Mouse (Mus musculus) cerebellum, adult 9-11 months (tissue): ENCODE results near the gene Hsd11b2.
A peak's percentile ranks its signal among the peaks of the same experiment; 100 is the strongest.

ENCODE experiments used
- DNase-seq: peaks from one replicate; pipeline ENCODE4 v3.0.0; 2022

The Hsd11b2 gene

DNA sequence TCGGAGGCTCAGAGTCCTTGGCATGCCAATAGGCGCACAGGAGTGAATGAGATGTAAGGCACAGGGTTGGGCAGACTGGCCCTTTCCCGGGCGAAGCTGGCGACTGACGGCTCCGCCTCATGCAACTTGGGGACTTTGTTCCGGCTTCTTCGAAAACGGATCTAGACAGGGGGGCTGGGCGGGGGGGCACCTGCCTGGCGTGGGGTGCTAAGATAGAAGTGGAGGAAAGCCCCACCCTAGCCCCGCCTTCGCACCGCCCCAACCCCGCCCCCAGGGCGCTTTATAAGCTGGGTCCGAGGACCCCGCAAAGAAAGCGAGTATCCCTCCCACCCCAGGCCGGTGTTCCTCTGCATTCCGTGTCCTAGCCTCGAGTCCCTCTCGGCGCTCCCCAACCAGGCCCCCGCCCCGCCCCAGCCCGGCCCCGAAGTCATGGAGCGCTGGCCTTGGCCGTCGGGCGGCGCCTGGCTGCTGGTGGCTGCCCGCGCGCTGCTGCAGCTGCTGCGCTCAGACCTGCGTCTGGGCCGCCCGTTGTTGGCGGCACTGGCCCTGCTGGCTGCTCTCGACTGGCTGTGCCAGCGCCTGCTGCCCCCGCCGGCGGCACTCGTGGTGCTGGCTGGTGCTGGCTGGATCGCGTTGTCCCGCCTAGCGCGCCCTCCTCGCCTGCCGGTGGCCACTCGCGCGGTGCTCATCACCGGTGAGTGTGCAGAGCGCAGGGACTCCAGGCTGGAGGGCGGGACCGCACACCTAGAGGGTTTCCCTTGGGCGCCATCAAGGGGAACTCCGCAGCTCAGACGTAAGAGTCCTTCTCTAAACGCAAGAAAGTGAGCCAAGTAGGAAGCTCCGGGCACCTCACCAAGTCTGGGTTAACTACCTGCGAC is at the start of gene Hsd11b2:
Hsd11b2 (plus strand) TSS at position 320 of the 878 bp plus-strand sequence.
- DNase-seq: peak; percentile 36

- DNase-seq: peak; percentile 87
Measured at GRCm38 (mm10) chr8:105469041-105469695, 49.4 kb upstream of the Hsd11b2 start.

- peak; percentile 58 for DNase-seq
Measured at GRCm38 (mm10) chr8:105469816-105470215, 48.7 kb upstream of the Hsd11b2 start.

DNA sequence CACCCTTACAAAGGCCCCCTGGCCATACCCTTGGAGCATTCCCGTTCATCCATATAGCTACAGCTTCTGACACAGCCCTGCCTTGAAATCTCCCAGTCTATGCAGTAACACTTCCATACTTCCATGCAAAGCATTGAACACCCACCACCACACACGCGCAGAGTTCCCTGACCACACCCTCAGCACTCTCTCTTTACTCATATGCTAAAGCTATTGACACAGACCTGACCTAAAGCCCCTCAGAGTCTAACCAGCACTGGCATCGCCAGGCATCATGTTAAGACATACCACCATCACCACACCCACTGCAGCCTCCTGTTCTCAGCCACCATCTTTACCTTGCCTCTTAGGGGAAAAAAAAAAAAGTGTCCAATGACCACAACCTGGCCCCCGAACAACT is 48.3 kb upstream of the Hsd11b2 start:
- DNase-seq: no peak

DNA sequence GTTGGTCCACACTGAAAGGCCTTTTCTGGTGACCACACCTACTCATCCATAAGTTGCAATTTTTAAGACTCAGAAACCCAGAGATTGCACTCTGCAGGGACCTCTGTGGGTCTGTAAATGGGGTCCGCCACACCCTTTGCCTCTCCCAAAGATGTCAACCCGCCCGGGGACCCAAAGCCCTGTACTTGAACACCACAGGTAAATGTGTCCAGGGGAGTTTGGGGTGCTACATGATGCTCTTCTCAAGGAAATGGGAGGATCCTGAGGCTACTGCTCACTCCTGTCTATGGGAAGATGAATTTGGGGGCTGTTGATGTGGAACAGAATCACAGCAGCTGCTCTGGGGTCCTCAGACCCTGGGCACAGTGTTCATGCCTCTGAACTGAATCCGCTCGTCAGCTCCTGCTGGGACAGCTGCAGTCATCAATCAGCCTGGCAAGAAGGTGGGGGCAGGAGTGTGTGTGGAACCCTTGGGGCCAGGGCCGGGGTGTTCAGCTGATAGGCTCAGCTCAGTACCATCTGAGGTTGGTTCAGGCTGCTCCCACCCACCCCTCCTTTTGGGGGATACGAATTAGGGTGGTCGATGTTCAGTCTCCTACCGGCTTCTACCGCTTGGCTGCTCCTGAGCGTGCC is 47.8 kb upstream of the Hsd11b2 start:
- DNase-seq: no peak

GRCm38 (mm10) chr8:105471314-105472015 is 47.1 kb upstream of the Hsd11b2 start, which contains the start of gene Tppp3:
TSS of gene Tppp3 (minus strand) at chr8:105471526.
- peak; percentile 95 for DNase-seq

DNA sequence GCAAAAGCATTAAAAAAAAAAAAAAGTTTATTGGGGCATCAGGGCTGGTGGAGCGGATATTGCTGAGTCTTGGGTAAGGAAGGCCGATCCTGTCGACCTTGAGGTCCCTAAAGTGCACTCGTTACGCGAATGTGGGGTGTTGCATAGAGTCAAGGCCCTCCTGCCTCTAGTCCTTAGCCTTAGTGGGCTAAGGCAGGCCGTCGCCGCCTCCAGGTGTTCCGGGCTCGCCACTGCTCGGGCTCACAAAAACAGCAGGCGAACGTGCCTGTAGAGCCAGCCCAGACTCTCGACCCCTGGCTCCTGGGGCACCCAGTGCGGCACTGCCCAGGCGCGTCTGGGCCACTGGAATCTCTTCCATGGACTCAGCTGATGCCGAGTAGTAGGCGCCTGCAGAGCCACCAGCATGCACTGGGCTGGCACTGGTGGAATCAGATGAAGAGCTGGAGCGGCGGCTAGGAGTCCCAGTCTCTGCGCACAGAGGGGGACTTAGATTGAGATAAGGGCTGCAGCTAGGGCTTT is 46.1 kb upstream of the Hsd11b2 start:
- DNase-seq: peak; percentile 53

DNA sequence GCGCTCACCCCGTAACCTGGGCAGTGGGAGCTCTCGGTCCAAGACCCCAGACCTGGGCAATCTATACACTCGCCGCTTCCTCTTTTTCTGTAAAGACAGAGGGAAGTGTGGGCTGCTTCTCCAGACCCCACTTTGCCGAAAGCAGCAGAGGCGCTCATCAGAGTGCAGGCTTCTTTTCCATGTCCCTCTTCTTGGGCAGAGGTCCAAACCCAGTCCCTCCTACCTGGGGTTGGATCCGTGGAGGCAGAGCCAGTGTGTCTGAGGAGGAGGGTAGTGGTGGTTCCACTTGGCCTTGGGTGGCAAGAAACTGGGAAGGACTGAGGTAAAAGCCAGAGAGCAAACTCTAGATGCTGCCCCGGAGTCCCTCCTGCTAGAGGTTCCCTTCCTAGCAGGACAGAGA is 45.6 kb upstream of the Hsd11b2 start:
- DNase-seq: peak; percentile 47

DNA sequence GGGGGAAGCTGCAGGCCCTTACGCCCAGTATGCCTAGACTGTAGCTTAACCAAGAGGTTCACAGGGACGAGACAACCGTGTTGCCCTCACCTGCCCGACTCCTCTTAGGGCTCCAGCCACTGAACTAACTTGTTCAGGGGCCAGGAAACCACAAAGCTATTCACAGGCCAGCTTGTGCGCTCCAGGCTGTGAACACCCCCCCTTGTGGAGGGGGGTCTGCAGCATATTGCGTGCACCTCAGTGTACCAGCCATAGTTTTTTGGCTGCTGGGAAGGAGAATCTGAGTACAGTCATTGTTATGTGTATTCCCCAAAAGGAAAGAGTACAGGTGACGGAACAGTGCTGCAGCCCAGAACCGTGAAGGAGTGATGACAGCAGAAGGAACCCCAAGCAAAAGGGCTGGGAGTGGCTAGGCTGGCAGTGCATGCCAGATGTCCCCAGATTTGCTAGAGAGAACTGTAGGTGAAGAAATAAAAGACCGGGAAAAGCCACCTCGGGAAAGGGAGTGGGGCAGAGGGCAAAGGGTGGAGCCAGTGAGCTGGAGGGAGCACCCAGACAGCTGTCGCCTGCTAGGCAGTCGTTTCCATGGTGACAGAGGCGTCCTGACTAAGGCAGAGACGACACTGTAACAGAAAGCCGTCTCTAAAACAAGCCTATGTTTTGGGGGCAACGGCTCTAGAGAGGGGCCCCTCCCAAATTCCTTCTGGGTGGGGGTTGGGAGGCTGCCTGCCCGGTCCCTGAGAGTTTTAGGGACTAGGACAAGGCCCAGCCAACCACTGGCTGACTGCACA is 44.5 kb upstream of the Hsd11b2 start:
- DNase-seq: peak; percentile 41

GRCm38 (mm10) chr8:105474680-105475079 is 43.9 kb upstream of the Hsd11b2 start:
- no peak for DNase-seq

- DNase-seq: no peak
Measured at GRCm38 (mm10) chr8:105475254-105475653, 43.3 kb upstream of the Hsd11b2 start.

- DNase-seq: no peak
Measured at GRCm38 (mm10) chr8:105475742-105476141, 42.8 kb upstream of the Hsd11b2 start.

DNA sequence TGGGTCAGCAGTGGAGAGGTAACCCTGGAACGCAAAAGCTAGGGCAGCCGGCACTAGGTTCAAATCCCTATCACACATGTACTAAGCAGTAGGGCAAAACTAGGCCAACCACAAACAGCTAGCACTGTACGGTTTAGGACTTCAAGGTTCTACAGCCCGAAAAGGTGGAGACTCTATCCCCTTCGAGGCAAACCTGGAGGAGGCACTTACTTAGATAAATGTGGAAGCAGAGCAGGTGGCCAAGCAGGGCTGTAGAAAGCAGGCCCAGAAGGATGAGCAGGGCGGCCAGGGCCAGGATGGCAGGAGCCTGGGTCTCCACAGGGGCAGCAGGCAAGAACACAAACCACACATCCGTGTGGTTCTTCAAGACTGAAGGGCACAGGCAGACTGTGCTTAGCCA is 42.4 kb upstream of the Hsd11b2 start:
- DNase-seq: no peak

DNA sequence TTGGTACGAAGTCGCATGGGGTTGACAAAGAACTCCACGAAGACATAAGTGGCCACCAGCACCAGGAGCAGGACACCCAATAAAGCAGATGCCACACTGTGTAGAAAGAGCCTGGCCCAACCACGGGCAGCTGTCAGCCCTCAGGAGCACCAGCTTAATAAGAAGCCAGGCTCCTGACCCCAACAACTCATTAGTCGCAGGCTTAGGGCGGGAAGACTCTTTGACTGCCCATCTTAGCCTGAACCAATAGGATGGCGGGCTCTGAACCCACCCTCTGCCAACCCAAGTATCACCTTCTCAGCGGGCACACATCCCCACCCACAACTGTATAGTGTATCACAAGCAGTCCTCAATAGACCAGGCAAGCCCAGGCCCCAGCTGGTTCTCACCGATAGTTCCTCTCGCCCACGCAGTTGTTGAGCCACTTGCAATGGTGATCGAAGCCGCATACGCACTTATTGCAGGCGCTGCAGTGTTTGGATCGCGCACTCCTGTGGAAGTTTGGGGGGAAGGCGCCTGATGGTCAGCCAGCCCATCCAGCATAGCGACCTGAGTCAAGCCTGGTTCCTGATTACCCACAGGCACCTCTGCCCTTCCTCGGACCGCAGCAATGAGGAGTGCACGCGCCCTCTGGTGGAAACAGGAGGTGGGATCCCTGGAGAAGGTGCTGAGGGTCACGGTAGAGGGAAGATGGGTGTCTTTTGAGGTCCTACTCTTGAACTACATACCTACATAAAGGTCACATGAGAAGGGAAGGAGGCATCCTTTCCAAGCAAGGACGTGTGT is 41.7 kb upstream of the Hsd11b2 start:
- peak; percentile 78 for DNase-seq

- DNase-seq: no peak
Measured at GRCm38 (mm10) chr8:105477792-105478191, 40.8 kb upstream of the Hsd11b2 start.

DNA sequence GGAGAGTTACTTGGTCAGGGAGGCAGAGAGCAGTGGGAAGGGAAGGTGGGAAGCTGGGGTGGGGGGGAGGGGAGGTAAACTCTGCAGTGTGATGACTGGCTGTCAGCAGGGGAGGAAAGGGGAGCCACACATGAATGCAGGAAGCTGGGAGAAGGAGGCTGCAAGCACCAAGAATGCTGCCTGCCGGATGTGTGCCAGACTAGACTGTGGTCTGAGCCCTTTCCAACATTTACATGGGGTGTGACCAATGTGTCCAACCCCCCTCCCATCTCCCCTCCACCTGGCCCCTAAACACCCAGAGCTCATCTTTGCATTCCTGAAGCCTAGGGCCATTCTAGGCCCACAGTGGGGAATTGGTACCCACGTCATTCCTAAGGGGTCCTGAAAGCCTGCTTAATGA is 37.5 kb upstream of the Hsd11b2 start:
- DNase-seq: no peak

- no peak for DNase-seq
Measured at GRCm38 (mm10) chr8:105481453-105481852, 37.1 kb upstream of the Hsd11b2 start.

DNA sequence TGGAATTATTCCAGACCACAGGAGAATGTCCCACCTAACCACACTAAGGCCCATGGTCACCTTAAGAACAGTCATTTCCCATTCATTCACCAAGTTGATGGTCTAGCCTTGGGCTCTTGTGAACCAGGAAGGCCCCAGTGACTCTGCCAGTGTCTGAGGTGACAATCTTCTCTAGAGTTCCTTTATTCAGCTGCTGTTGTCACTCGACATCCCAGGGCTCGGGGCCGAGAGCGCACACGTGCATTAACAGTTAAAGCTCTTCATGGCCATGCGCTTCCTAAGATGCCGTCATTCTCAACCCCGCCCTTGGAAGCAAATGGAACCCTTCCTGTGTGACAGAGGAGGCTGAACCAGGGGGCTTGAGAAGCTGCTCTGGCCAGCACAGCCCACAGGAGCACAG is 36.4 kb upstream of the Hsd11b2 start:
- DNase-seq: no peak

DNA sequence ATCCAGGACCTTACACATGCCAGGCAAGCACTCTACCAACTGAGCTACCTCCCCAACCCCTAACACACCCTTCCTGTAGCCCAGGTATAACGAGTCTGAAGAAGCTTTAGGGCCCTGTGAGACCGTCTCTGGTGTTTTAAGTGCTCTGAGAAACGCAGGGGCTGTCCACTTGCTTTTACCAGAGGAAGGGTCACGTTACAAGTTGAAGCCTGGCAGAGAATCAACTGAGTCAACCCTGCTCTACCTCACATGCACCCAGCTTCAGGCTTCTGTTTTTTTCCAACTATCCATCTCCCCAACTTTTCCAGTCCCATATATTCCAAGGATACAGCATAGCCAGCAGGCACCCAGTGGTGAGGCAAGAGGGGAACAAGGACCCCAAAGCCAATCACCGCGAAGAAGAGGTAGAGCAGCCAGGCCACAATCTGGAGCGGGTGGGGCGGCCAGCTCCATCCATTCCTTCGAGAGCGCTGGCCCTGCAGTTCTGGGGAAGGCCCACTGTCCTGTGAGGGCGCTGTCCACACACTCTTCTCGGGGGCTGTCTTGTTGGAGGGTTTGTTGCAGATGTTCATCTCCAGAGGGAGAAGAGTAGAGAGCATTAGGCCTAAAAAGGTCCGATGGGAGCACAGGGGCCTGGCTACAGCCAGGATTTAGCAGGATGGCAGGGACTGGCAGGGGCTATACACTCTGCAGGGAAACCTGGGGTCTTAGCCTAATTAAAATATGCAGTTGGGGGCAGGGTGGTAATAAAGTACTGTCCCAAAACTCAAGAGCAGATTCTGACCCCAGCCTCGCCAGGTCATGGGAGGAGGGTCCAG is 35.1 kb upstream of the Hsd11b2 start:
- DNase-seq: peak; percentile 49

DNA sequence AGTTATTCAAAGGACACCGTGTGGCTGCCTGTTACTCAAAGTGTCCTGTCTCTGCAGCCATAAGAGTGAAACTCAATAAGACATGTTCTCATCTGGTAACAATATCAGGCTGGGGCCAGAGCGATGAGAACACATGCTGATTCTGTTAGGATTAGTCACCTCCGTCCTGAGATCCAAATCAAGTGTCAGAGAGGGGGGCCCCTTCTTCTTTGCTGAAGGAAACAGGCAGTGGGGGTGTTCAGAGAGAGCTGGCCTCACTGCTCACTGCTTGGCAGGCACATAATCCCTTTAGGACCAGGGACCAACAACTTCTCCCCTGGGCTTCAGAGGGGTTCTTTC is 34.6 kb upstream of the Hsd11b2 start:
- DNase-seq: no peak
